Comparison of ENCODE assay signal across 9 mouse cellular contexts in the genomic region with DNA sequence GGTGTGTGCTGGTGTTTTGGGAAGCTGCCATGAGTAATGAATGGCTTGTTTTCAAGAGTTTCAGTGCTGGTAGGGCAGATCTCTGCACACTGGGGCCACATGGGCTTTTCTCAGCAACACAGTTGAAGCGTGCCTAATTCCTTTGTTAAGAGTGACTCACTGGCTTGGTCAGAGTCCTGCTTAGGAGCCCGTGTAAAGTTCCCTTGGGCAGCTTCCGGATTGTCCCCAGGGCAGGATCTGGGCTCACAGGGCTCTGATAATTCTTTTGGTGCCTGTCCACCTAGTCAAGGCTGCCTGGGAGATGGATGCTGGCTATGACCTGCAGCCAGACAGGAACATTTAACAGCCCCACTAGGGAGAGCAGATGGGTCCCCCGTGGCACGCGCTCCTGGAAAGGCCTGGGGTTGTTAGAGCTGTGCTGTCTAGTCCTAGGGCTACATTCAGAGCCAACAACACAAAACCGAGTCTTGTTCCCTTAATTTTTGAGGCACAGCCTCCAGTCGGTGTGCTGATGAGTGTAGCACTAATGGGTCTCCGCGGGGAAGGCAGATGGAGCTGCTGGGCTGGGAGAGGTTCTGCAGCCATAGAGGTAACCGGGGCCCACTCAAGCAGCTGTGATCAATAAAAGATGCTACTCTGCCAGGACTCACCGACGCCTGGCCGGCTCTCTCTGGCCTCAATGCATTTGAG. TPM values are rescaled to one million over a fixed set of nuclear protein-coding genes. Genes with fewer than 3 reads are reported as not detected.
A peak's percentile ranks its signal among the peaks of the same experiment; 100 is the strongest.
DNase-seq lines count a peak whose midpoint lies in the region; ATAC-seq and TF ChIP-seq lines count a peak whose summit lies in the region.
"Had no signal": no experiment of that assay in that cellular context is flagged by ENCODE, and none has a peak within 500 bp of the region (broad histone marks: within the 10 kb centered on the region; RNA-seq: fewer than 3 reads in every experiment).

No protein-coding gene starts in this region.

- no peak for TF ChIP-seq POLR2A in small intestine, adult 2 months (IDR thresholded peaks at IDR 0.05; ENCODE audit: low read depth, low read length)

- peak; percentile 94 for DNase-seq in heart, adult 11 months
- peak; percentile 37 to 43 for DNase-seq in cerebellum, postnatal 10 days
- DNase-seq in gastrocnemius, adult 18-20 months (ENCODE audit: low spot score): peak; percentile 53
- peak; percentile 51 for DNase-seq in kidney, adult 18-20 months

- H3K27me3 ChIP-seq in heart, embryonic 12.5 days (replicated peaks): no peaks in the 10 kb centered on the region
- no peaks in the 10 kb centered on the region for H3K27me3 ChIP-seq in limb, embryonic 13.5 days
- no peaks in the 10 kb centered on the region for H3K27me3 ChIP-seq in small intestine, adult 2 months (ENCODE audit: control insufficient read depth, insufficient read depth, low read length)
- H3K27me3 ChIP-seq: lung, embryonic 15.5 days had no signal

- no peak overlapping the region for H3K9ac ChIP-seq in heart, embryonic 12.5 days
- 0 out of 2 replicates have a peak overlapping the region, but pooled peaks have one; percentile 19 for H3K9ac ChIP-seq in limb, embryonic 13.5 days
- H3K9ac ChIP-seq: lung, embryonic 15.5 days had no signal

- H3K4me3 ChIP-seq in heart, embryonic 12.5 days: no peak overlapping the region
- no peak overlapping the region for H3K4me3 ChIP-seq in limb, embryonic 13.5 days
- H3K4me3 ChIP-seq in small intestine, adult 2 months (ENCODE audit: low read depth, low read length): no peak overlapping the region
- H3K4me3 ChIP-seq: lung, embryonic 15.5 days had no signal

- TF ChIP-seq CTCF in small intestine, adult 2 months (IDR thresholded peaks at IDR 0.05; ENCODE audit: extremely low read depth, insufficient read length, insufficient replicate concordance, low read depth, low read length): no peak

- H3K4me2 ChIP-seq in heart, embryonic 12.5 days: no peak overlapping the region
- peak overlapping the region; percentile 19 for H3K4me2 ChIP-seq in limb, embryonic 13.5 days (replicated peaks)
- H3K4me2 ChIP-seq: lung, embryonic 15.5 days had no signal

- no peak for ATAC-seq in heart, embryonic 12.5 days (ENCODE audit: insufficient number of reproducible peaks, low FRiP score)
- ATAC-seq in limb, embryonic 13.5 days (ENCODE audit: low FRiP score, low read depth): peak; percentile 58; the same call in 1 of the 2 replicates
- no peak for ATAC-seq in monocyte, adult 5-6 weeks (replicated peaks; ENCODE audit: insufficient number of reproducible peaks, low FRiP score, low TSS enrichment, poor library complexity, severe bottlenecking)

- H3K36me3 ChIP-seq in heart, embryonic 12.5 days: peaks cover 51% of the 10 kb centered on the region
- peaks cover 44% of the 10 kb centered on the region for H3K36me3 ChIP-seq in limb, embryonic 13.5 days
- peaks cover 66% of the 10 kb centered on the region for H3K36me3 ChIP-seq in small intestine, adult 2 months (ENCODE audit: control insufficient read depth, insufficient read depth, low read length)

- peaks cover 9% of the 10 kb centered on the region for H3K9me3 ChIP-seq in heart, embryonic 12.5 days (replicated peaks)
- peaks cover 10% of the 10 kb centered on the region for H3K9me3 ChIP-seq in limb, embryonic 13.5 days

- no peaks in the 10 kb centered on the region; the same call in 1 of the 2 replicates for H3K4me1 ChIP-seq in heart, embryonic 12.5 days (replicated peaks)
- peaks cover 31% of the 10 kb centered on the region for H3K4me1 ChIP-seq in limb, embryonic 13.5 days
- peaks cover 16% of the 10 kb centered on the region for H3K4me1 ChIP-seq in small intestine, adult 2 months (ENCODE audit: control insufficient read depth, insufficient read depth, insufficient read length, low read length)
- H3K4me1 ChIP-seq: lung, embryonic 15.5 days had no signal

- no peak overlapping the region for H3K27ac ChIP-seq in heart, embryonic 12.5 days (ENCODE audit: poor library complexity, severe bottlenecking)
- peak overlapping the region; percentile 85 for H3K27ac ChIP-seq in limb, embryonic 13.5 days
- 0 out of 2 replicates have a peak overlapping the region, but pooled peaks have one; percentile 30 for H3K27ac ChIP-seq in small intestine, adult 2 months (ENCODE audit: insufficient read depth, low read depth, low read length)
- H3K27ac ChIP-seq: lung, embryonic 15.5 days had no signal

- 72% methylated on average over 14 of the region's 14 CpGs for WGBS in heart, embryonic 12.5 days
- 25% methylated on average over 14 of the region's 14 CpGs for WGBS in limb, embryonic 13.5 days
- WGBS in small intestine, adult 2 months: 72% methylated on average over 14 of the region's 14 CpGs

RNA-seq across cellular contexts. Expression of a gene that starts 27.2 kb away (rescaled TPM):
- 45.1 and 46.9 TPM in 2 replicates for polyA plus RNA-seq in heart, embryonic 12.5 days (2016; fragmentation: Nextera tagmentation; extraction: Ambion mirVana)
- total RNA-seq in gastrocnemius, adult 18-20 months (2021): 10 to 100 TPM; 26.5 to 27.3 TPM
- 62.6 and 65.0 TPM in 2 replicates for polyA plus RNA-seq in limb, embryonic 13.5 days (2015; fragmentation: Nextera tagmentation; extraction: Ambion mirVana)
- 193 and 1,106 TPM in 2 replicates for polyA plus RNA-seq in small intestine, adult 2 months (2012; rRNA removed)
- total RNA-seq in monocyte, adult 5-6 weeks (2017): 41.3 to 56.2 TPM (median 52.8 TPM) in 3 replicates

Comparison
In these comparisons a context has a peak if more than half of its experiments do, and no peak if none do; other contexts are left out.
1. DNase-seq: peak in every context shown above with its lines; median percentile 94 in heart, adult 11 months; 53 in gastrocnemius, adult 18-20 months; 51 in kidney, adult 18-20 months; 40 in cerebellum, postnatal 10 days.